Mouse (Mus musculus) layer of hippocampus, adult 2 months (tissue): ENCODE results near the gene Hspb6. TPM values are rescaled to one million over a fixed set of nuclear protein-coding genes. Genes with fewer than 3 reads are reported as not detected.

Experiments used
- DNase-seq, 2 experiments: peaks; one replicate each; pipeline ENCODE4 v3.0.0; 2022; ENCODE audit warnings: low spot score in 2 of 2
- H3K27ac ChIP-seq: fragments of 200-600 bp; 2 replicates; pipeline ENCODE4 v1.8.1; 2022
- H3K4me3 ChIP-seq: fragments of 200-600 bp; 2 replicates; pipeline ENCODE4 v1.8.1; 2022; ENCODE audit warnings: mild to moderate bottlenecking
- CTCF ChIP-seq: fragments of 200-600 bp; conservative IDR thresholded peaks from 2 replicates; pipeline ENCODE4 v1.8.1; 2022; ENCODE audit warnings: antibody characterized with exemption, mild to moderate bottlenecking, moderate library complexity
- long read RNA-seq, 2 experiments: library from polyadenylated mRNA; stranded (forward); transcript quantifications; one replicate each; pipeline ENCODE4 v2.0.0; 2021; ENCODE audit warnings: borderline mapping rate in 2 of 2
- total RNA-seq, 2 experiments: library from RNA; stranded (reverse); gene quantifications; 2 replicates each; pipeline ENCODE4 v1.2.3; 2021

Gene Hspb6
- total RNA-seq, result 1 to 10 TPM; 2.7 to 4.8 TPM
- long read RNA-seq, experiment 1, partial matches to known transcripts, result 0 of 1 reads
- long read RNA-seq, experiment 1, other reads (novel, unspliced or antisense), result 1 of 1 reads
- long read RNA-seq, experiment 2, partial matches to known transcripts, result 0 of 2 reads
- long read RNA-seq, experiment 2, other reads (novel, unspliced or antisense), result 0 of 2 reads

DNA sequence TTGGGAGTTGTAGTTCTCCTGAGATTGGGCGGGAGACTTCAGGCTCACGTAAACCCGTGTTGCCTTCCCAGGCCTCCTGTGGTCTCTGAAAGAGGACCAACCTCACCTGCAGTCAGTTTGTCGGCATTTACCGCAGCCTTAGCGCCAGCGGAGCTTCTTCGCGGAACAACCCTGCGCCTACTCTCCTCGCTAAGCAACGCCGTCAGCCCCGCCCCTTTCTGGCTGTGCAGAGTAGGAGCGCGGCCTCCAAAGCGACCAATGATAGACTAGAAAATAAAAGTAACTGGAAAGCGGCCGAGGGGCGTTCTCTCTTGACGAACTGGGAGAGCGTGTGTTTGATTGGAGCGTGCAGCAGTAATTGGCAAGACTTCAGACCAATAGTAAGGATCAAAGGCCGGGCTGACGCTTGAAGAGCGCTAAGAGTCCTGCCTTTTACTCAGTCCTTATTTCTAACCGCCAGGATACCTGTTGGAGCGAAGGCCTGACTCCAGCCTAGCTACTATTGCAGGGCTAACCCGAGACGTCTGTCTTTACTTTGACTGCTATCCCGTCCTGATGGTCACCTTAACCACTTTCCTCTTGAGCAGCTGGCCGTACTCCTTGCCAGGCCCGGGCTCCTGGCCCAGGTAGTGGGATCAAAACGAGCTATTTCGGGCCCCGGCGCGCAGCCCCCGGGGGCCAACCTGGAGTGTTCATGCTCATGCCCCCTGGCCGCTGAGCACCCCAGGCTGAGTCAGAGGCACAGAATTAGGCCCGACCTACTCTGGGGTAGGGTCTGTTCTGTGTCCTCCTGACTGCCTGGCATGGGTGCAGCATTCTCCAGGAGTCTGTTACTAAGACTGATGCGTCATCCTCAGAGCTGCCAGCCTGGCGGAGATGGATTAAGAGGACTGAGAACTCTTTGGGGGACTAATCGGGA, at the start of gene Hspb6, which contains the start of gene Proser3:
TSS of gene Hspb6 (plus strand) at position 77 of the 919 bp plus-strand sequence.
TSS of gene Proser3 (minus strand) at position 198 of the 919 bp plus-strand sequence.
- TF ChIP-seq CTCF, result 0 out of 2 replicates have a peak, but pooled peaks have one; percentile 26

DNA sequence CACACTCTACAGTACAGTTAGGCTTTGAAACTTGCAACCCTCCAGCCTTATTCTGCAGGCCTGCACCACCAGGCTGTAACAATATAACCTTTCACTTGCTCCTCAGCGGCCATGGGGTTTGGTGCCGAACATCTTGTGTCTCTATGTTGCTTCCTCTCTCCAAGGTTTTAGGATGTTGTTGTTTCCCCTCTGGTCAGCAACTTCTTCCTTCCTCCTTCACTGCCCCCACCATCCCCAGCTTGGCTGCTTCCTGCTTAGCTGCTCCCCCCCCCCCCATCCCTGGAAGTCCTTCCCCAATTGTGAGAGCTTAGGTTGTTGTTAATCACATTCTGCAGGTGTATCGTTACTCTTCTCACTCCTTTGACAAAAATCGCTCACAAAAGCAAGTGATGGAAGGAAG, 43.9 kb upstream of the Hspb6 start:
- no peak for DNase-seq
- Histone ChIP-seq H3K27ac (no peak overlapping the region), H3K4me3 (no peak overlapping the region)
- TF ChIP-seq CTCF, result no peak

More for the DNA sequence above, at the start of gene Hspb6, which contains the start of gene Proser3:
- peak; percentile 93 to 98 for DNase-seq
- H3K27ac ChIP-seq, result peak within 1 kb of the TSS; percentile 97
- H3K4me3 ChIP-seq, result peak within 1 kb of the TSS; percentile 69

GRCm38 (mm10) chr7:30515003-30515760, 36.8 kb upstream of the Hspb6 start:
- TF ChIP-seq CTCF, result no peak
- Histone ChIP-seq H3K27ac (no peak overlapping the region), H3K4me3 (no peak overlapping the region)
- no peak for DNase-seq

DNA sequence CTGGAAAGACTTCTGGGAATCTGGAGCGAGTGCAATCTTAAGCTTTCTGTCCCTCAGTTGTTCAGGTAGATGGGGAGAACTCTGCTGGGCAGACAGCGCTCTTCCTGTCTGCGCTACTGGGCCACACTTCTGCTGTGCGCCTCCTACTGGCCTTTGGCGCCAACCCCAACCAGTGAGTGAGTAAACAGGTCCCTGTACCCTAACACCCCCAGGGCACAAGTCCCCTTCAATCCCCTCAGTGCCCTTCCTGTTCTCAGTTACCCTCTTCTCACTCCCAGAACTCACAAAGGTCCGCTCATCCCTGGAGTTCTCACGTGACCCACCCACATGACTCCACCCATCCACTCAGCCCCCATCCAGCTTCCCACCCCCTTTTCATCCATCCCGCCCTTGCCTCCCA, 33.7 kb upstream of the Hspb6 start:
- Histone ChIP-seq H3K27ac (no peak overlapping the region), H3K4me3 (no peak overlapping the region)
- DNase-seq, result no peak
- peak; percentile 30 for TF ChIP-seq CTCF

DNA sequence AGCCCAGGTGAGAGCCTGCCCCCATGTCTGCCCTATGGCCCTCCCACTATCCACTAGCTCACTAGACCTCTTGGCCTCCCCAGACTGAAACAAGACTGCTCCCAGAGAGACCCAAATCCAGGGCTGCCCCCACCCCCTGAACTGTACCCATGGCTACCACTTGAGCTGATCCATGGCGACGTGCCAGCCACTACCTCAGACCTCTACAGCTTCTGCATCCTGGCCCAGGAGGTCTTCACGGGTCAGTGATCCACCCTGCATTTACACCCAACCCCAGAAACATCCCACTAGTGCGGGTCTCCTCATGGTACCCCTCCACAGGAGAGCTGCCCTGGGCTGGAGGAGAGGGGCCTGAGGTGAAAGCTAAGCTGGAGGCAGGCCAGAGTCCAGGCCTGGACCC, 31.6 kb upstream of the Hspb6 start:
- no peak for TF ChIP-seq CTCF
- Histone ChIP-seq H3K4me3 (no peak overlapping the region), H3K27ac (no peak overlapping the region)
- no peak for DNase-seq

GRCm38 (mm10) chr7:30520856-30521255, 31.1 kb upstream of the Hspb6 start:
- Histone ChIP-seq H3K4me3 (no peak overlapping the region), H3K27ac (no peak overlapping the region)
- no peak for TF ChIP-seq CTCF
- DNase-seq, result no peak

DNA sequence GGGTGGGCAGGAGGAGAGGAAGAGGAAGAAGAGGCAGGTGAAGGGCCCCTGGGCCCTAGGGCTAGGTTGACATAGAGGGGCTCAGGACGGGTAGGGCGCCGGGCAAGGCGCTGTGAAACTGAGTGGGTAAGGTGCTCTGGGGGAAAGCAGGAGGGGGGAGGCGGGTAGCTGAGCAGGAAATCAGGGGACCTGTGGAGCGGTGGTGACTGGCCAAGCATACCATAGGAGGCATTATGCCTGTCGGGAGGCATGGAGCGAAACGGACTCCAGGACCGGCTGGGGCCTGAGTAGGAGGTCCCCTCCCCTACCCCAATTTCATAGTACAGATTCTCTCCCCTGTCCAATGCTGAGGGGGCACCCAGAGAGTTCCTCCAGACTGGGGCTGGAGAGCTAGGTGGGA, 29.1 kb upstream of the Hspb6 start:
- Histone ChIP-seq H3K4me3 (no peak overlapping the region), H3K27ac (no peak overlapping the region)
- no peak for TF ChIP-seq CTCF
- DNase-seq, result no peak

DNA sequence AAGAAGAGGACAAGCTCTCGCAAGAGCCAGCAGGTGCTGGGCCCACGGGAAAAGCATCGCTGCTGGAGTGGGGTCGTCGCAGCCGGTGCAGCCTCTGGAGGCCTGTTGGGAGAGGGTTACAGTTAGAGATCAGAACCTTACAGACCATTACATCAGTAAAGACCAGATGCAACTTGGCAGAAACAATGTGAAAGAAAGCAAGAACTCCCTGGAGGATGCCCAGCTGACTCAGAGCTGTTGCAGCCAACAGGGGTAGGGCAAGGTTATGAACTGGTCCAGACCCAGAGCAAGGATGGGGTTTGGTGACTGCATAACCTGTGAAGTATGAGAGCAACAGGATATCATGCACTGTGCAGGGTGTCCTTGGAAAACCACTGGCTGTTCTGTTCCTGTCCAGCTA, 27.5 kb upstream of the Hspb6 start:
- H3K27ac ChIP-seq, result no peak overlapping the region
- no peak for TF ChIP-seq CTCF
- H3K4me3 ChIP-seq, result no peak overlapping the region
- DNase-seq, result no peak

DNA sequence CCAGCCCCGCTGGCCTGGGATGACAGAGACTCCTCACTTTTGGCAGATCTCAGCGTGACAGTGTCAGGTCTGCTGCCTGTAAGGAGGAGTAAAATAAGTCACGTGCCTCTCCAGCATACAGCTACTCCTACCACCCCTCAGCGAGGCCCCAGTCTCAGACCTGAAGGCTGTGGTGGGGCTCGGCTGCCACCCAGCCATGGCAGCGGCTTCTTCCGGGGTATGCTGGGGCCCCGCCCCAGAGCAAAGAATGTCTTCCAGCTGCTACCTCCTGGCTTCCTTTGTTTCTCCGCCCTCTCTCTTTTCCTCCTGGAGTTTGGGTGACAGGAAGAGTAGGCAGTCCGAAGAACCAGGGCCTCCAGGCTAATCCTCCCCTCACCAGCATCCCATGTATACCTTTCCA, 26.0 kb upstream of the Hspb6 start:
- H3K27ac ChIP-seq, result no peak overlapping the region
- TF ChIP-seq CTCF, result no peak

DNA sequence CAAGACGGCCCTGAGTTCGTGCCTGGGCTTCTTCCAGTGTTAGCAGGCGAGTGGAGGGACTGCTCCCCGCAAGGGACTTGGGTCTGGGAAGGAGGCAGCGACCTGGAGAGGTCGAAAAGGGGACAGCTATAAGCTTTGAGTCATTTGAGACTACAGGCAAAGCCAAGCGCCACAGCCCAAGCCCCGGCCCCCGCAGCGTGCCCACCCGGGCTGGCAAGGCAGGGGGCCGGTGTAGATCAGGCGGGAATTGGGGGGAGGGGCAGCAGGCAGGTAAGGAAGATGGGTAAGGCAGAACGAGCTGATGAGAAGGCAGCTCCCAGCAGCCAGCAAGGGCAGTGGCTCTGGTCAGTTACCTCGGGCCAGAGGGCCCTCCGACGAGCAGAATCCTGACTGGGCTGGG, 25.6 kb upstream of the Hspb6 start:
- DNase-seq, result no peak
- Histone ChIP-seq H3K4me3 (no peak overlapping the region), H3K27ac (no peak overlapping the region)
- no peak for TF ChIP-seq CTCF

More for the DNA sequence above, 26.0 kb upstream of the Hspb6 start:
- H3K4me3 ChIP-seq, result no peak overlapping the region
- DNase-seq, result no peak

GRCm38 (mm10) chr7:30526981-30527380, 25.0 kb upstream of the Hspb6 start:
- Histone ChIP-seq H3K27ac (no peak overlapping the region), H3K4me3 (no peak overlapping the region)
- TF ChIP-seq CTCF, result no peak
- DNase-seq, result no peak

GRCm38 (mm10) chr7:30531291-30531815, 20.6 kb upstream of the Hspb6 start:
- Histone ChIP-seq H3K27ac (0 out of 2 replicates have a peak overlapping the region, but pooled peaks have one; percentile 23), H3K4me3 (no peak overlapping the region; the same call in 1 of the 2 replicates)
- TF ChIP-seq CTCF, result no peak
- DNase-seq, result no peak
